Mouse (Mus musculus) testis, adult 2 months (tissue): ENCODE measurements around the gene Hist1h2ab.

Experiments used
- CTCF ChIP-seq: fragments of 200-500 bp; IDR thresholded peaks from 2 replicates; pipeline ENCODE4 v1.5.1; 2012; ENCODE audit warnings: low read depth, mild to moderate bottlenecking, inconsistent platforms, low read length, moderate library complexity; ENCODE audit not compliant: control insufficient read depth, insufficient read depth, insufficient replicate concordance
- POLR2A ChIP-seq: fragments of 200-500 bp; IDR thresholded peaks from 2 replicates; pipeline ENCODE4 v1.6.1; 2012; ENCODE audit warnings: low read depth, mild to moderate bottlenecking, inconsistent platforms, low read length, moderate library complexity; ENCODE audit not compliant: control insufficient read depth

DNA sequence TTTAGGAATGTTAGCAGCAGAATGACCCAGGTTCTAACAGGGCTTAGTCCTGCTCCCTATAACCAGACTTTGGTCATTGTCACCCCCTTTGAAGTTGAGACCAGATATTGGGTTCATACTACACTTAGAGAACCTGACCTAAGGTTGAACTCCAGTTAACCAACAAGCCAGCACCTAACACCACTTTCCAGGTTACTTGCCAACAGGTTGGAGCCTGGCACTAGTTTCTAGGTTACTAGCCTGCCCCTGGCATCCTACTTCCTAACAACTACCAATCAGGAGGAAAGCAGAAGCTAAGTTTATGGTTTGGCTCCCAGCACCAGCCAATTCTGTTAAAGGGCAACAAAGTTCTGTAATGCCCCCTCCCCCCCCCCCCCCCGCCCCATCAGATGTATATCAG is 25.7 kb upstream of the Hist1h2ab start:
- no peak for TF ChIP-seq CTCF
- no peak for TF ChIP-seq POLR2A
